Mouse (Mus musculus): ENCODE data around the gene Znfx1. TPM values are rescaled to one million over a fixed set of nuclear protein-coding genes. Genes with fewer than 3 reads are reported as not detected.

Gene Znfx1
- total RNA-seq, 4 experiments from 2014 or later = 49.6 to 76.3 (median 64.9) TPM

DNA sequence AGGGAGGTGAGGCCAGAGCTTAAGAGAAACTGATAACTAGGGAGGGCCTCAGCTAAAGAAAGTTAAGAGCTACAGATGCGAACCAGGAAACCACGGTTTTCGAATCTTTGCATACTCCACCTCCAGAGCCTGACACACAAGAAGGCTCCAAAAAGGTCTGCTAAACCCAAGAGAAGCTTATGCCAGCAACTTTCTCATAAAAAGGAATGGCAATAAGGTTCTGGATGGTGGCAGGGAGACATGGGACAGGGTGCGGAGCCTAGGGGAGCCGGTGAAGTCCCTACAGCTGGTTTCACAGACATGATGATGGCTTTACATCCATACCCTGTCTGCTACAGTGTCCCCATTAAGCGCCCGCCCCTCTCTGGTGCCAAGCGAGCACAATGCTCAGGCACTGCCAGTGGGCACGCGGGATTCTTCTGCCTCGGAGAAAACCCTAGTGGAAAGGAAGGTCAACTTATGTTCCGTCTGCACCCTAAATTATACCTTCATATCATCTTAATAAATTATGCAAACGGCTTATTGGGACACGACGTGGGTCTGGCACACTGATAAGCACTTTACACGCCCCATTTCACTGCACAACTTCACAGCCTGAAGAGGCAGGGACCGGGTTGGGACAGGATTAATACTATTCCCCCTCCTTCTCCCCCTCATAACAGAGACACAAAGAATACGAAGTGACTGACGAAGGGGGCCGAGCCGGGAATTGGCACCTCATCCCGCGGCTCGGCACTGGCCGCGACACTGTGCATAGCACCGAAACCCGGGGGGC is 67.6 kb downstream of the Znfx1 start:
- DNase-seq = peak; percentile 25

DNA sequence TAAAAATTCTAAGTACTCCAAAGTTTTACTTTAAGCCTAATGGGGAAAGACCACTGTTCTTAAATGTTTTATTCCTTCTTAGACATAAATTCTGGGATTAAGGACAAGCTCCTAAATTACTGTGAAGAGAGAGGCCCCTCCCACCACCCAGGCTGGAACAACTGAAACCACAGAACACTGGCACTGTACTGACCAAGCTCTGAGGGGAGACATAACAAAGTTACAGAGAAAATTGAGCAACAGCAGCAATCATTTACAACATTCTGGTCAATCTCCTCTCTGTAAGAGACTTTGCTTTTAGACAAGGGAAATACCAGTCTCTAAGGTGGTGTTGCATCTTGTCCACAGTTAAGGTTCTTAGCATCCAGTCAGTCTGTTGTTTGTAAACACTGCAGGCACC is 70.9 kb downstream of the Znfx1 start:
- DNase-seq = peak; percentile 25

DNA sequence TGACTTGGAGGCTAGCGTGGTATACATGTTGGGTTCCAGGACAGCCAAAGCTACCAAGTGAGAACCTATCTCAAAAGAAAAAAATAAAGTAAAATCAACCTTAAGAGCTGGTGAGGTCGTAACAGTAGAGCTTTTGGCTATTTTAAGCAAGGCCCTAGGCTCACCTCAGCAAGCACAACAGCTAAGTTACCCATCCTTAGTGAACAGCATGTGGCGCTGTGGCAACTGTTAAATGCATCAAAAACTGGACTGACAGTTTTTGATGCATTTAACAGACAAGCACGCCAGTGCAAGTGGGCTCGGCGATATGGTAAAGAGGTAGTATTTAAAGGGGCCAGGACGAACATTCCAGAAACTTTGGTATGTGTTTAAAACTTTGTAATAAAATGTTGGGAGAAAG is 72.0 kb downstream of the Znfx1 start:
- no peak for DNase-seq

Other genes with a start within 250 kb of the Znfx1 start
- 10 to 100 TPM; 56.8 to 74.9 (median 72.1) TPM for gene Cse1l, start 157.0 kb downstream of the Znfx1 start, total RNA-seq (2022)
- 10 to 100 TPM; 66.1 to 83.6 (median 74.3) TPM for gene Stau1, start 66.7 kb downstream of the Znfx1 start, total RNA-seq (2022)
- gene Ddx27, start 47.8 kb downstream of the Znfx1 start, total RNA-seq (2022) = 10 to 100 TPM; 29.3 to 40.7 (median 34.2) TPM
- gene Kcnb1, start 127.1 kb upstream of the Znfx1 start, total RNA-seq (2022) = 10 to 100 TPM; 12.6 to 27.7 (median 18.8) TPM
- 10 to 100 TPM; 26.8 to 54.4 (median 40.8) TPM for gene Ptgis, start 177.6 kb upstream of the Znfx1 start, total RNA-seq (2022)

Measured in adrenal gland, adult 8-10 months (tissue).